Mouse (Mus musculus) embryonic facial prominence, embryonic 10.5 days (tissue): ENCODE results near the gene C330021F23Rik. TPM values are rescaled to one million over a fixed set of nuclear protein-coding genes. Genes with fewer than 3 reads are reported as not detected.

ENCODE experiments used
- DNase-seq: peaks from one replicate; pipeline ENCODE4 v3.0.0-alpha.2; 2017; ENCODE audit warnings: low spot score
- H3K27ac ChIP-seq: fragments of 300-500 bp; sonication (generic); replicated peaks from 2 replicates; pipeline ENCODE4 v1.5.1; 2016; ENCODE audit warnings: mild to moderate bottlenecking
- H3K27me3 ChIP-seq: fragments of 300-500 bp; sonication (generic); replicated peaks from 2 replicates; pipeline ENCODE4 v1.6.1; 2016; ENCODE audit warnings: low read depth, mild to moderate bottlenecking; ENCODE audit not compliant: poor library complexity, severe bottlenecking
- H3K36me3 ChIP-seq: fragments of 300-500 bp; sonication (generic); replicated peaks from 2 replicates; pipeline ENCODE4 v1.6.1; 2016; ENCODE audit warnings: mild to moderate bottlenecking, moderate library complexity
- H3K4me1 ChIP-seq: fragments of 300-500 bp; sonication (generic); 2 replicates; pipeline ENCODE4 v1.6.1; 2016
- H3K4me3 ChIP-seq: fragments of 300-500 bp; sonication (generic); 2 replicates; pipeline ENCODE4 v1.5.1; 2016; ENCODE audit warnings: mild to moderate bottlenecking, moderate library complexity
- H3K9me3 ChIP-seq: fragments of 300-500 bp; sonication (generic); 2 replicates; pipeline ENCODE4 v1.6.1; 2016; ENCODE audit warnings: mild to moderate bottlenecking
- WGBS: fragments of 180-500 bp; shearing (Covaris S2); methylation state at CpG from one replicate; pipeline ENCODE4 v1.1.7; 2016; 5-methylcytosine and 5-hydroxymethylcytosine counted together
- polyA plus RNA-seq: library from polyadenylated mRNA; unstranded; fragments of >200 nt; fragmentation: Nextera tagmentation; extraction: Ambion mirVana; gene quantifications from 2 replicates; pipeline ENCODE4 v1.2.1, GENCODE M21; 2016

The C330021F23Rik gene
- polyA plus RNA-seq, 1 experiment from 2014 or later: 6.8 TPM

GRCm38 (mm10) chr8:3598054-3598453, 30.3 kb downstream of the C330021F23Rik start:
- H3K4me1 ChIP-seq: peaks cover 5% of the 10 kb centered on the region
- no peak overlapping the region for H3K27ac ChIP-seq
- WGBS: 78% methylated on average over 3 of the region's 3 CpGs

GRCm38 (mm10) chr8:3599219-3599618, 31.4 kb downstream of the C330021F23Rik start:
- Histone ChIP-seq H3K4me3 (no peak overlapping the region), H3K36me3 (peaks cover 59% of the 10 kb centered on the region), H3K4me1 (peaks cover 5% of the 10 kb centered on the region), H3K27me3 (no peaks in the 10 kb centered on the region), H3K27ac (no peak overlapping the region), H3K9me3 (no peaks in the 10 kb centered on the region)
- no peak for DNase-seq
- WGBS: 59% methylated on average over 1 of the region's 1 CpGs

More at GRCm38 (mm10) chr8:3598054-3598453, 30.3 kb downstream of the C330021F23Rik start:
- Histone ChIP-seq H3K4me3 (no peak overlapping the region), H3K27me3 (no peaks in the 10 kb centered on the region), H3K36me3 (peaks cover 47% of the 10 kb centered on the region), H3K9me3 (no peaks in the 10 kb centered on the region)
- no peak for DNase-seq

GRCm38 (mm10) chr8:3600401-3600800, 32.6 kb downstream of the C330021F23Rik start:
- Histone ChIP-seq H3K36me3 (peaks cover 71% of the 10 kb centered on the region), H3K4me1 (peaks cover under 1% of the 10 kb centered on the region; the same call in 1 of the 2 replicates), H3K4me3 (no peak overlapping the region), H3K9me3 (no peaks in the 10 kb centered on the region), H3K27ac (no peak overlapping the region), H3K27me3 (no peaks in the 10 kb centered on the region)
- no peak for DNase-seq
- 86% methylated on average over 6 of the region's 6 CpGs for WGBS

- 81% methylated on average over 13 of the region's 13 CpGs for WGBS
- no peak overlapping the region for H3K27ac ChIP-seq
- no peaks in the 10 kb centered on the region for H3K9me3 ChIP-seq
- H3K4me3 ChIP-seq: no peak overlapping the region
- no peaks in the 10 kb centered on the region for H3K4me1 ChIP-seq
- peaks cover 94% of the 10 kb centered on the region for H3K36me3 ChIP-seq
- DNase-seq: no peak
- no peaks in the 10 kb centered on the region for H3K27me3 ChIP-seq
Measured at GRCm38 (mm10) chr8:3603439-3603838, 35.6 kb downstream of the C330021F23Rik start.

GRCm38 (mm10) chr8:3606593-3606992, 38.8 kb downstream of the C330021F23Rik start:
- no peak overlapping the region for H3K4me3 ChIP-seq
- H3K4me1 ChIP-seq: no peaks in the 10 kb centered on the region
- H3K36me3 ChIP-seq: peaks cover 99% of the 10 kb centered on the region
- DNase-seq: no peak
- no peak overlapping the region for H3K27ac ChIP-seq
- no peaks in the 10 kb centered on the region for H3K9me3 ChIP-seq
- H3K27me3 ChIP-seq: no peaks in the 10 kb centered on the region
- WGBS: 96% methylated on average over 16 of the region's 16 CpGs

GRCm38 (mm10) chr8:3607822-3608221, 40.0 kb downstream of the C330021F23Rik start:
- H3K4me3 ChIP-seq: no peak overlapping the region
- no peaks in the 10 kb centered on the region for H3K27me3 ChIP-seq
- no peak for DNase-seq
- peaks cover 99% of the 10 kb centered on the region for H3K36me3 ChIP-seq
- H3K27ac ChIP-seq: no peak overlapping the region
- H3K9me3 ChIP-seq: no peaks in the 10 kb centered on the region
- 89% methylated on average over 7 of the region's 7 CpGs for WGBS
- H3K4me1 ChIP-seq: no peaks in the 10 kb centered on the region

GRCm38 (mm10) chr8:3609046-3609815, 41.4 kb downstream of the C330021F23Rik start:
- no peak for DNase-seq
- no peaks in the 10 kb centered on the region for H3K4me1 ChIP-seq
- WGBS: 90% methylated on average over 12 of the region's 12 CpGs
- no peaks in the 10 kb centered on the region for H3K27me3 ChIP-seq
- H3K36me3 ChIP-seq: peaks cover 99% of the 10 kb centered on the region
- H3K4me3 ChIP-seq: no peak overlapping the region
- H3K27ac ChIP-seq: no peak overlapping the region
- H3K9me3 ChIP-seq: no peaks in the 10 kb centered on the region

- no peak overlapping the region for H3K4me3 ChIP-seq
- no peak overlapping the region for H3K27ac ChIP-seq
- peaks cover 99% of the 10 kb centered on the region for H3K36me3 ChIP-seq
- H3K4me1 ChIP-seq: no peaks in the 10 kb centered on the region
- WGBS: 73% methylated on average over 6 of the region's 6 CpGs
- no peak for DNase-seq
- no peaks in the 10 kb centered on the region for H3K9me3 ChIP-seq
- H3K27me3 ChIP-seq: no peaks in the 10 kb centered on the region
Measured at GRCm38 (mm10) chr8:3609816-3610150, 42.0 kb downstream of the C330021F23Rik start.

- Histone ChIP-seq H3K4me1 (peaks cover 27% of the 10 kb centered on the region), H3K27ac (peak within 1 kb of the TSS; percentile 75), H3K27me3 (no peaks in the 10 kb centered on the region), H3K9me3 (no peaks in the 10 kb centered on the region), H3K4me3 (peak within 1 kb of the TSS; percentile 97), H3K36me3 (peaks cover 25% of the 10 kb centered on the region)
- peak; percentile 100 for DNase-seq
- under 1% methylated on average over 37 of the region's 37 CpGs for WGBS
Measured at GRCm38 (mm10) chr8:3621199-3621970, 53.6 kb downstream of the C330021F23Rik start, which contains the start of the genes Xab2 and Pet100. TSS of gene Xab2 (minus strand) at chr8:3621316. TSS of gene Pet100 (plus strand) at chr8:3621548.

GRCm38 (mm10) chr8:3622119-3622518, 54.3 kb downstream of the C330021F23Rik start:
- Histone ChIP-seq H3K27me3 (no peaks in the 10 kb centered on the region), H3K27ac (no peak overlapping the region), H3K4me1 (peaks cover 27% of the 10 kb centered on the region), H3K9me3 (no peaks in the 10 kb centered on the region), H3K36me3 (peaks cover 19% of the 10 kb centered on the region), H3K4me3 (peak overlapping the region; percentile 97)
- no peak for DNase-seq
- WGBS: 64% methylated on average over 8 of the region's 8 CpGs

GRCm38 (mm10) chr8:3625445-3625844, 57.7 kb downstream of the C330021F23Rik start, which contains the start of gene Pcp2:
TSS of gene Pcp2 (minus strand) at chr8:3625545.
- no peak within 1 kb of the TSS for H3K4me3 ChIP-seq
- WGBS: 64% methylated on average over 1 of the region's 1 CpGs

GRCm38 (mm10) chr8:3626971-3627370, 59.2 kb downstream of the C330021F23Rik start:
- no peak overlapping the region for H3K4me3 ChIP-seq
- peaks cover 33% of the 10 kb centered on the region for H3K27me3 ChIP-seq
- H3K27ac ChIP-seq: no peak overlapping the region
- no peaks in the 10 kb centered on the region for H3K9me3 ChIP-seq
- WGBS: 66% methylated on average over 5 of the region's 5 CpGs
- H3K36me3 ChIP-seq: no peaks in the 10 kb centered on the region
- DNase-seq: no peak
- H3K4me1 ChIP-seq: peaks cover 24% of the 10 kb centered on the region

More at GRCm38 (mm10) chr8:3625445-3625844, 57.7 kb downstream of the C330021F23Rik start, which contains the start of gene Pcp2:
- no peaks in the 10 kb centered on the region for H3K36me3 ChIP-seq
- no peak for DNase-seq
- H3K9me3 ChIP-seq: no peaks in the 10 kb centered on the region
- no peak within 1 kb of the TSS for H3K27ac ChIP-seq
- H3K4me1 ChIP-seq: peaks cover 15% of the 10 kb centered on the region
- H3K27me3 ChIP-seq: peaks cover 21% of the 10 kb centered on the region
